Mouse (Mus musculus) inflammation-experienced regulatory T-cells (primary cell): ENCODE results near the gene Aco2. TPM values are rescaled to one million over a fixed set of nuclear protein-coding genes. Genes with fewer than 3 reads are reported as not detected.

Source experiments
- polyA plus RNA-seq, 2 experiments: library from polyadenylated mRNA; unstranded; fragments of 100-300 nt; shearing (Covaris generic); gene quantifications; one replicate each; pipeline ENCODE4 v1.2.1; 2017

Gene Aco2
- polyA plus RNA-seq: 100 to 1,000 TPM; 122 to 127 TPM

GRCm38 (mm10) chr15:81872262-81873136, at the start of gene Aco2:
Gene Aco2 (plus strand): TSS chr15:81872309.

DNA sequence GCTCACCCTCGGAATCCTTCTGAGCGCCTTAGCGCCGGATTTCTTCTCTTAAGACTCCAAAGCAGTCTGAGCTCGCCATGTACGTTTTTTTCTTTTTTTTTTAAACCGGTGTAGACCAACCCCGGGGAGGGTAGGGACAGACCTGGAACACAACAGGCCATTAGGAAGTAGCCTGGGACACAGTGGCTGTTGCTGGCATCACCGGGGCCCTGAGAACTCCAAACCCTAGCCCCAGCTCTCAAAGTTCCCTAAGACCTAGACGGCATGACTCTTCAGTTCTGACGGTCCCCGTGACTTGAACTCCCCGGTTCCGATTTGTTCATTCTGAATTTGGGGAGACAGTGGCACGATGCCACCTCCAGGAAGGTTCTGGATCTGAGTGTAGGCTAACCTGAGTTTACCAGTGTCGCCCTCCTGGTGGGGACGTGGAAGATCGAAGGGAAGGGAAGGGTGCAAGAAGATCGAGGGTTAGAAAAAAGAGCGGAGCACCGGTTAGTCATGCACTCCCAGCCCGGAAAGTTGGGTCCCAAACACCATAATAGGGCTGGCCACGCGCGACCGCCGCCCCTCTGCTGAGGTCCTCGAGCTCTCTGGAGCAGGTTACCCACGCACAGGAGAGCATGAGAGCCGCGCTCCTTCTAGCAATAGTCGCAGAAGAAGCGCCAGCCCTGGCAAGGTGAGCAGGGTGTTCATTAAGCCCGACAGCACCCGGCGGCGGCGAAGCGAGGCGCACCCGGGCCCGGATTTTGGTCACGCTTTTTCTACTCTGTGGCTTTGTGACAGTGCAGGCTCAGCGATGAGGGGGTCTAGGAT, 13.4 kb upstream of the Aco2 start, which contains the start of gene Tob2:
Tob2 (minus strand) TSS at position 280 of the 813 bp plus-strand sequence.

DNA sequence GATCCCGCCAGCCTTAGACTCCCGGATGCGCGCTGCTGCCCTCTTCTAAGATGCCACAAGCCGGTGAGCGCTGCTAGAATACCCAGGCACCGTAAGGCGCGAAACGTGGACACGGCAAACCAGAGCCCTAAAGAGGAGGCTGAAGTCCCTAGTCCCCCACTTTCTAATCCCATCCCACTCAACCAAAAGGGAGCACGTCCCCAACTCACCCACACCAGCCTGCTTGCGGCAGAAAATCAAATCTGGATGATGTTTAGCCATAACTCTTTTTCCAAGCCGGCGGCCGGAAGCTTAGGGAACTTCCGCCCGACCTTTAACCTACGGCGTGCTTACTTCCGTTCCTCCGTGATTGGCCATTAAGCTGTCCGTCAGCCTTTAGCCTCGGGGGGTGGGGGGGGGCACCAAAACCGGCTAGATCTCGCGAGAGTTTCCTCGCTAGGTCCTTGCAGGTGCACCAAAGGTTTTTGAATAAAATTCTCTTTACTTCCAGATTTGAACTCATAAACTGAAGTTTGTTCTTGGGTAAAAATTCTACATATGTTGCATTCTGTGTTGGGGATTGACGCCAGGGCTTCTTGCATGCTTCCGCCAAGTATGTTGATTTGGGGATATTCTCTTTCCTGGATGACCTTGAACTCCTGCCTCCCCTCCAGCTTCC, 376 bp upstream of the Aco2 start, which contains the start of gene Phf5a:
Phf5a (minus strand) TSS at position 308 of the 658 bp plus-strand sequence.

GRCm38 (mm10) chr15:81925760-81926445, 53.8 kb downstream of the Aco2 start, which contains the start of gene Polr3h:
Gene Polr3h (minus strand): TSS chr15:81926240.

GRCm38 (mm10) chr15:81936679-81937078, 64.6 kb downstream of the Aco2 start, which contains the start of gene Csdc2:
Gene Csdc2 (plus strand): TSS chr15:81936759.

GRCm38 (mm10) chr15:81960171-81961077, 88.3 kb downstream of the Aco2 start, which contains the start of gene Pmm1:
Gene Pmm1 (minus strand): TSS chr15:81960930.

Other genes with a start within 250 kb of the Aco2 start
- 10 to 100 TPM; 30.3 to 32.3 TPM for gene L3mbtl2, start 208.4 kb upstream of the Aco2 start, polyA plus RNA-seq
- gene Chadl, start 175.0 kb upstream of the Aco2 start, polyA plus RNA-seq: 1 to 10 TPM; 1.6 to 7.7 TPM
- gene Zc3h7b, start 127.3 kb upstream of the Aco2 start, polyA plus RNA-seq: 1 to 10 TPM; 6.9 to 7.0 TPM
- 10 to 100 TPM; 73.0 to 76.2 TPM for gene Rangap1, start 126.8 kb upstream of the Aco2 start, polyA plus RNA-seq
- 10 to 100 TPM; 30.5 to 32.8 TPM for gene Tef, start 69.9 kb upstream of the Aco2 start, polyA plus RNA-seq
- 10 to 100 TPM; 75.8 to 78.2 TPM for gene Tob2, start 13.5 kb upstream of the Aco2 start, polyA plus RNA-seq
- gene Phf5a, start 398 bp upstream of the Aco2 start, polyA plus RNA-seq: 10 to 100 TPM; 83.1 to 92.8 TPM
- 10 to 100 TPM; 53.2 to 55.8 TPM for gene Polr3h, start 53.9 kb downstream of the Aco2 start, polyA plus RNA-seq
- gene Csdc2, start 64.5 kb downstream of the Aco2 start, polyA plus RNA-seq: under 1 TPM in 1 of 2 experiments, not detected in 1; 0.27 TPM
- 10 to 100 TPM; 13.0 to 16.0 TPM for gene Pmm1, start 88.6 kb downstream of the Aco2 start, polyA plus RNA-seq
- not detected for gene 1700029P11Rik, start 108.2 kb downstream of the Aco2 start, polyA plus RNA-seq
- 10 to 100 TPM; 62.0 to 77.7 TPM for gene Xrcc6, start 115.5 kb downstream of the Aco2 start, polyA plus RNA-seq
- gene Desi1, start 161.6 kb downstream of the Aco2 start, polyA plus RNA-seq: 10 to 100 TPM; 37.2 to 48.3 TPM
- 100 to 1,000 TPM; 136 to 218 TPM for gene Snu13, start 175.3 kb downstream of the Aco2 start, polyA plus RNA-seq
- gene 4930407I10Rik, start 186.8 kb downstream of the Aco2 start, polyA plus RNA-seq: under 1 TPM in 1 of 2 experiments, not detected in 1; 0.70 TPM
- gene Mei1, start 197.7 kb downstream of the Aco2 start, polyA plus RNA-seq: 1 to 10 TPM in 1 of 2 experiments, under 1 TPM in 1; 0.14 to 1.4 TPM